Mouse (Mus musculus) right cerebral cortex, postnatal 36 days (tissue): ENCODE data around the gene Dapk3.
"Not testable (repeated sequence)": the region's sequence is repeated elsewhere in the genome, so short reads cannot be mapped to it uniquely, and the experiment has no call there.

Source experiments
- DNase-seq, 2 experiments: peaks; one replicate each; pipeline ENCODE4 v3.0.0; 2022; ENCODE audit warnings: low spot score in 2 of 2, mixed read lengths in 1 of 2

Gene Dapk3

GRCm38 (mm10) chr10:81200141-81200540 is 17.3 kb downstream of the Dapk3 start:
- DNase-seq, result no peak

- DNase-seq, result no peak
These were observed 17.9 kb downstream of the Dapk3 start for GRCm38 (mm10) chr10:81200605-81201287.

DNA sequence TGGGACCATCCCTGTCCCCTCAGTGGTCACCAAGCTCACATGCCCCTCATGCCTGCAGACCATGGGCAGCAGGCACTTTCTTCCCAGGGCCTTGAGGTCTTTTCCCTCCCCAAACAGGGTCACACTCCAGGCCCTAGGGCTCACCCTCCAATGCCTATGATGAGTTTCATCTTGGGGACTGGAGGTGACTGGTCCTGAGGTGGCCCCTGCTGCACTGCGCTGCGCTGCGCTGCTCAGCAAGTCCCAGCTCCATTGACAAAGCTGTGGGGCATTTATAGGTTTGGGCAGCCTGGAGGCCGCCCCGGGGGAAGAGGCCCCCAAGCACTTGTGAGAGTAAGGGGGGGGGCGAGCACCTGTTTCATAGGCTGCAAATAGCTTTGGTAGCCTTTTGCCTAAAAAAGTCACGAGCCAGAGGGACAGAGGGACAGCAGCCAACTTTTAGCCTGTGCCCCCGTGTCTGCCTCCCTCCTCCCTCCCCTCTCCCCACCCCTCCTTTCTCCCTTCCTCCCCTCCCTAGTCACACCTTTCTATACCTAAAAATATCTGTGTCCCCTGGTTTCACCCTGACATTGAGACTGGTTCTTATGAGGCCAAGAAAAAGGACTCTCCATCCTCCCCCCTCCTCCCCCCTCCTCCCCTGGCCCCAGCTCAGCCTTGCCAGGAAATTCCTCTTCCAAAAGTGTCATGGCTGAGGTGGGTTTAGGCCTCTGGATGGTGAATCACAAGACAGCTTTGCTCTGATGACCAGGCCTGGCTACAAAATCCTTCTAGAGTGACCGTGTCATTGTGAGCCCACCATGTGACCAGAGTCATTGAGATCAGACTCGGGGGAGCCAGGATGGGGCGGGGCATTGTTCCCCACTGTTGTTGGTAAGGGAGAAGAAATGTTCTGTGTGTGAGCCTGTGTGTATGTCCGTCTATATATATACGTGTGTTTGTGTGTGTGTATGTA is 19.3 kb downstream of the Dapk3 start, which contains the start of gene Nmrk2:
Nmrk2 (minus strand) TSS at position 245 of the 952 bp plus-strand sequence.
- no peak for DNase-seq

GRCm38 (mm10) chr10:81202978-81203720 is 20.3 kb downstream of the Dapk3 start:
- DNase-seq, result no peak

DNA sequence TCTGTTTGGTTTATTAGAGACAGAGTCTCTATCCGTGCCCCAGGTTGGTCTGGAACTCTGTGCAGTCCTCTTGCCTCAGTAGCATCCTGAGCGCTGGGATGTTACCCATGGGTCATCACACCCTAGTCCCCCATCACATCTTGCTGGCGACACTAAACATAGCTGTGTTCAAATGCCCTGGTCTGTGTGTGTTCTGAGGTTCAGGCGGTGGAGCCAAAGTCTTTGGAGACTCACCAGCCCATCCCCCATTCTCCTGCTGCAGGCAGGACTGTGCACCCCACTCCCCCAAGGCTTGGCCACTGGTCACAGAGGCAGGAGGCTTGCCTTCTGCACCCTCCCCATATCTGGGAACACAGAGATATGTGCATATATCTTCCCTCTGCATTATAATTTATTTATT is 21.3 kb downstream of the Dapk3 start:
- DNase-seq, result no peak

DNA sequence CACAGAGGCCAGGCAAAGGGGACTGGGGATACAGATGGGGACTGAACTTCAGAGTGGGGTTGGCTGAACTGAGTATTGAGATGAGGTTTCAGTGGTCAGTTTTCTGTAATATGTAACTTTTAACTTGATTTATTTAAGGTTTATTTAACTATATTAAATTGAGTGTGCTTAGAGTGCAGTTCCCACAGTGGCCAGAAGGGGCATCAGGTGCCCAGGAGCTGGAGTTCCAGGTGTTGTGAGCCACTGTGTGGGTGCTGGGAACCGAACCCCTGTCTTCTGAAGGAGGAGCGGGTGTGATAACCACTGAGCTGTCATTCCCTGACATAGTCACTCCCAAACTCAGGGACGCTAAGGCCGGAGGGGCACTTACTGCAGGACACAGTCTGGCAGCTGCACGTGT is 27.3 kb downstream of the Dapk3 start:
- DNase-seq, result no peak

GRCm38 (mm10) chr10:81216260-81216659 is 33.5 kb downstream of the Dapk3 start:
- no peak for DNase-seq

GRCm38 (mm10) chr10:81216810-81217209 is 34.0 kb downstream of the Dapk3 start:
- DNase-seq, result no peak

- not testable (repeated sequence) for DNase-seq
These were observed 34.5 kb downstream of the Dapk3 start for GRCm38 (mm10) chr10:81217267-81217666.

GRCm38 (mm10) chr10:81217964-81218363 is 35.2 kb downstream of the Dapk3 start:
- no peak for DNase-seq

DNA sequence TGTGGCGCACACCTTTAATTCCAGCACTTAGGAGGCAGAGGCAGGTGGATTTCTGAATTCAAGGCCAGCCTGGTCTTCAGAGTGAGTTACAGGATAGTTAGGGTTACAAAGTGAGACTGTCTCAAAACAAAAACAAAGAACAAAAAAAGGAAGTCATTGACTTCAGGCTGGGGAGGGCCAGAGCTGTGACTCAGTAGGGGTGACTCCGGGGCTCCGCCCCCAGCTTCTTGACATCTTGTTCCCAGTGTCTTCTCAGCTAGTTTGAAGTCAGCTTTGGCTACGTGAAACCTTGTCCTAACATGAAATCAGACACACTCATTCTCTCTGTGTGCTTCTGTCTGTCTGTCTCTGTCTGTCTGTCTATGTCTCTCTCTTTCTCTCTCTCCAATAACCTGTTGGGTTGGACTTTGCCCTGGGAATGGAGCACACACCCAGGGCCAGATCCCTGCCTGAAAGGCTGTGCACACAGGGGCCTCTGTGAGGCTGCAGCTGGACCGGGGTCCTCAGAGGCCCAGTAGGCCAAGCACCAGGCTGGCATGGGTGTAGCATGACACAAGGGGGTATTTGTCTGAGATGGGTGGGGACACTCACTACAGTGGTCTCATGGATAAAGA is 38.7 kb downstream of the Dapk3 start:
- DNase-seq, result no peak

GRCm38 (mm10) chr10:81223731-81224130 is 40.9 kb downstream of the Dapk3 start:
- DNase-seq, result not testable (repeated sequence)

- DNase-seq, result no peak
These were observed 47.1 kb downstream of the Dapk3 start for GRCm38 (mm10) chr10:81229735-81230437.

DNA sequence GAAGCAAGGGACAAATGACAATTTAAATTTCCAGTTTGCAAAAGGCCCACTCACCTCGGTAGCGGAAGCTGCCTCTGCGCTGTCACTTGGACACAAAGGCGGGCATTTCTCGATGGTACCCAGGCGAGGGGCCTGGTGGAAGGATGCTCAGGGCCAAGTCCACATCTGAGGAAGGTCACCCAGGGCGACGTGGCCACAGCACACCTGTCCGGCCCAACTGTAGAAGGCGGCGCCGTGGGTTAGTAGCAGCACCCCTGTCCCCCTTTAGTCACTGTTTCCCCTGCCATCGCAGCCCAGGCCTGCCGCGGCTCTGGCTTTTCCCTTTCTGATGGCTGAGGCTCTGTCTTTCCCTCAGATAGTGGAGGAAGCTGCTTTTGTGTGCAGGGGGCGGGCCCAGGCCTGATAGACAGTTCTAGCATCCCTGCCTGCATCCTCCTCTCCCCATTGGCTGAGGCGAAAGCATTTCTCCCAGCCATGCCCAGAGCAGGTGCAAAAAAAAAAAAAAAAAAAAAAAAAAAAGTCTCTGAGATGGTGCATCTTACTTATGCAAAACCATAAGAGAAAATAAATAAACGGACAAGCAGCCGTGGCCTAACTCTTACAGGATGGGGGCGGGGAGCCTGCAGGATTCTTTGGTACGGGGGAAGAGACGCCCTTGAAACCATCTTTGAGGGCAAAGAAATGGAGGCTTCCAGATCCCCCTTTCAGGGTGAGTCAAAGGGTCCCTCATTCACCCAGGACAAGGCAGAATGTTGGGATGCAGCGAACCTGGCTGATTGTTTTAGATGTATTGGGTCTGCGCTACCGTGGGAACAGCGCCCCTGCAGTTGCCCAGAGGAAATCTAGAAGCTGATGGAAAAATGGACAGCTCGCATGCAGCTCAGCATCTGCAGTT is 47.9 kb downstream of the Dapk3 start, which contains the start of gene Atcay:
Atcay (minus strand) TSS at position 396 of the 895 bp plus-strand sequence.
- DNase-seq, result peak; percentile 83 to 89

DNA sequence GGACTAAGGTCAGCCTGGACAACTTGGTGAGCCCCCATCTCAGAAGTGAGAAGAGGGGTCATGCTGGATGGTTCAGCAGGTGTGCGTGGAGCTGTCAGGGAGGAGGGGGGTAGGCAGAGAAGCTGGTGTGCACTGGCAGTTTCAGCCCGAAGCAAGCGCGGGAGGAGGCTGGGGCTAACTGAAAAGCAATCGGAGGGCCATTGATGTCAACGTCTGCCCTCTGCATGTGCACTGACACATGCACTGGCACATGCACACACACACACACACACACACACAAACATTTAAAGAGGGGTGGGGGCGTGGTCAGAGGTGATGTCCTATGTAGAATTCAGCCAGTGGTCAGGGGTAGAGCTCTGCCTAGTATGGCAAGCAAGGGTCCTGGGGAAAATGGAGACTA is 48.6 kb downstream of the Dapk3 start:
- no peak for DNase-seq

GRCm38 (mm10) chr10:81232580-81233225 is 49.9 kb downstream of the Dapk3 start, which contains the start of gene Zfr2:
TSS of gene Zfr2 (plus strand) at chr10:81233155.
- DNase-seq, result peak; percentile 91 to 95

DNA sequence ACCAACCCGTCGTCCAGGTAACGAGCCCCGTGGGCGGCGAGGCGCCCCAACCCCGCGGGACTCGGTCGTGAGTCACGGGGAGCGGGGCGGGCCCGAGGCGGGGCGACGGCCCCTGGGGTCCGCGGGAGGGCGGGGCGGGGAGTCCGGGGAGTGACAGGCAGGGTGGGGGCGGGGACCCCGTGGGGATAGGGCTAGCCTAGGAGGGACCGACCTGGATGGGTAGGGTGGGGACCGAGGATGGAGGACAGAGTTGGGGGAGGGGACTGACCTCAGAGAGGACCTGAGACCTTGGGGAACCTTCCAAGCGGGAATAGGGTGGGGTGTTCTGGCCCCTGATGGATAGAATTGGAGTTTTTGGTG is 50.4 kb downstream of the Dapk3 start:
- DNase-seq, result no peak

DNA sequence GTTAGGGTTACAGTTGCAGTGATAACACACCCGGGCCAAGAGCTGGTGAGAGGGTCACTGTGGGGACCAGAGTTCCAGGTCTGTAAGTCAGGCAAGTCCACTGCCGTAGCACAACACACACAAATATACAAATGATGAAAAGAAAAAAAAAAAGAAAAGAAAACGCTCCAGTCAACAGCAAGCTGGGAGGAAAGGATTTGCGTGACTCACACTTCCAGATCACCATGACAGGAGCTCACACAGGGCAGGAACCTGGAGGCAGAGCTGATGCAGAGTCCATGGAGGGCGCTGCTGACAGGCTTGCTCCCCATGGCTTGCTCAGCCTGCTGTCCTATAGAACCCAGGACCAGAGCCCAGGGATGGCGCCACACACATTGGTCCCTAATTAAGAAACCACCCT is 51.4 kb downstream of the Dapk3 start:
- DNase-seq, result no peak
